Mouse (Mus musculus): Measurements from ENCODE around the gene Rhot2. TPM values are rescaled to one million over a fixed set of nuclear protein-coding genes. Genes with fewer than 3 reads are reported as not detected.

Rhot2 gene
- polyA plus RNA-seq (2015; fragmentation: Nextera tagmentation; extraction: Ambion mirVana) = 29.3 and 32.5 TPM in 2 replicates

DNA sequence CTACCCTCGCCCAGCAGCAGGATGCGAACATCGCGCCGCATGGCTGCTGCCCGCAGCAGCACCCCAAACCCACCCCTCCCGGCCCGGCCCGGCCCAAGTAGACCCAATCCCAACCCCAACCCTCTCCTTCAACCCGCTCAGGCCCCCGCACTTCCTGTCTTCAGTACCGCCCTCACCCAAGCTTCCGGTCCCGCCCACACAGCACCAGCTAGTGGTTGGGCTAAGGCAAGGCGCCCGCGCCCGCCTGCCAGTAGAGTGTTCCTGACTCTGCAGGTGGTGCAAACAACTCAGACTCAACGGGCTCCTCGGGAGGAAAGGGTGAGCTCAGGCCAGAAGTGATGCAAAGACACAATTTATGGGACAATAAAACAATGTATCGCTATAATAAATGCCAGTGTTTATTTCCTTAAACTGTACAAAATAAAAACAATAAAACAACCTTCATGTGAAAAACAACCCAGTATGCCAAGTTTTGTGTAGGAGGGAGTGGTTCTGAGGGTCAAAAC lies at the start of gene Rhot2:
TSS of gene Rhot2 (minus strand) at position 456 of the 506 bp plus-strand sequence.
- 0% methylated on average over 21 of the region's 21 CpGs for WGBS
- Histone ChIP-seq H3K9me3 (ENCODE audit: low read length) (no peaks in the 10 kb centered on the region), H3K4me3 (ENCODE audit: low read length) (peak within 1 kb of the TSS; percentile 75), H3K36me3 (ENCODE audit: insufficient read depth, low read length) (peaks cover 51% of the 10 kb centered on the region), H3K4me2 (replicated peaks; ENCODE audit: low read depth, low read length) (peak within 1 kb of the TSS; percentile 81), H3K27ac (ENCODE audit: low read length) (peak within 1 kb of the TSS; percentile 85), H3K9ac (replicated peaks; ENCODE audit: low read length) (peak within 1 kb of the TSS; percentile 77), H3K4me1 (ENCODE audit: insufficient read depth, low read length) (peaks cover 16% of the 10 kb centered on the region), H3K27me3 (ENCODE audit: insufficient read depth, low read length) (no peaks in the 10 kb centered on the region)
- ATAC-seq (ENCODE audit: low FRiP score, low TSS enrichment) = peak; percentile 94

DNA sequence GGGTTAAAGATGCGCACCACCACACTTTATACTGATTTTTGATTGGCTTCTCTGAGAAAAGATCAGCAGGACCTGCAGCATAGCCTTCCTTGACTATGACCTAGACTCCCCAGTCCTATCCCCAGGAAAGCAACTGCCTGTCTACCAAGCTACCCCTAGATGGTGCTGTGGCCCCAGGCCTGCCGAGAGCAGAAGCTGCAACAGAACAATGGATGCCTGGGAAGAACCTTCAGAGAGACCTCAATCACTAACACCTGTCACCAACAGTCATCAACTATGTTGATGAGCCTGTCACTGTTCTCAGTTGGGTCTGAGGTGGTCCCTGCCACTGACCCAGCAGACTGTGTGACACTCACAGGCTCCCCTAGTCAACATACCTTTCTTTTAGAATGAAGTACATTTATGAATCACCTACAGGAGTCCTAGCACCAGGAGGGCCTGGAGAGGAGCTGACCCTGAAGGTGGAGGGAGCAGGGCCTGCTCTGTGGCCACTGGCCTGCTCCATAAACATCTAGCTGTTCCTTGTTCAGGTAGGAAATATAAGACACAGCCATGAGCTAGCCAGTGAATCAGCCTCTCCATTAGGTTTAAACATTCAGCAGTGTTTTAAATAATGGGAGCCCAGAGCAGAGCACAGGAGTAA lies 49.4 kb upstream of the Rhot2 start:
- peaks cover 18% of the 10 kb centered on the region; the same call in 1 of the 2 replicates for H3K4me1 ChIP-seq (ENCODE audit: insufficient read depth, low read length)
- no peak overlapping the region for H3K9ac ChIP-seq (replicated peaks; ENCODE audit: low read length)
- H3K9me3 ChIP-seq (ENCODE audit: low read length) = no peaks in the 10 kb centered on the region
- no peak overlapping the region for H3K4me2 ChIP-seq (replicated peaks; ENCODE audit: low read depth, low read length)
- H3K27me3 ChIP-seq (ENCODE audit: insufficient read depth, low read length) = no peaks in the 10 kb centered on the region
- peak; percentile 80 for ATAC-seq (ENCODE audit: low FRiP score, low TSS enrichment)
- H3K36me3 ChIP-seq (ENCODE audit: insufficient read depth, low read length) = 0 out of 2 replicates have a peak, but pooled peaks cover 5% of the 10 kb centered on the region
- WGBS = 41% methylated on average over 2 of the region's 2 CpGs
- H3K27ac ChIP-seq (ENCODE audit: low read length) = peak overlapping the region; percentile 54; the same call in 1 of the 2 replicates
- no peak overlapping the region for H3K4me3 ChIP-seq (ENCODE audit: low read length)

DNA sequence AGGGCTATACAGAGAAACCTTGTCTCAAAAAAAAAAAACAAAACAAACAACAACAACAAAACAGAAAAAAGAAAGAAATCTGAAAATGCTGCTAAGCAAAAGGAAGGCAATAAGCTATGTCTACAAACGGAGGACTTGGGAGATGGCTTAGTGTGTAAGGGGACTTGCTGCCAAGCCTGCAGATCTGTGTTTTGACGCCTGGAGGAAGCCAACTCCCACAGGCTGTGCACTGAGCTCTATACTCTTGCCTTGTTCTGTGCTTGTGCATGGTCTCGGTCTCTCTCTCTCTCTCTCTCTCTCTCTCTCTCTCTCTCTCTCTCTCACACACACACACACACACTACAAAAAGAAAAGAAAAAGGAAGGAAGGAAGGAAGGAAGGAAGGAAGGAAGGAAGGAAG lies 44.2 kb upstream of the Rhot2 start:
- Histone ChIP-seq H3K9me3 (ENCODE audit: low read length) (no peaks in the 10 kb centered on the region), H3K4me1 (ENCODE audit: insufficient read depth, low read length) (no peaks in the 10 kb centered on the region), H3K36me3 (ENCODE audit: insufficient read depth, low read length) (peaks cover 26% of the 10 kb centered on the region), H3K9ac (replicated peaks; ENCODE audit: low read length) (no peak overlapping the region), H3K4me2 (replicated peaks; ENCODE audit: low read depth, low read length) (no peak overlapping the region), H3K27me3 (ENCODE audit: insufficient read depth, low read length) (no peaks in the 10 kb centered on the region), H3K27ac (ENCODE audit: low read length) (no peak overlapping the region), H3K4me3 (ENCODE audit: low read length) (no peak overlapping the region)
- ATAC-seq (ENCODE audit: low FRiP score, low TSS enrichment) = no peak
- WGBS = 81% methylated on average over 3 of the region's 3 CpGs

DNA sequence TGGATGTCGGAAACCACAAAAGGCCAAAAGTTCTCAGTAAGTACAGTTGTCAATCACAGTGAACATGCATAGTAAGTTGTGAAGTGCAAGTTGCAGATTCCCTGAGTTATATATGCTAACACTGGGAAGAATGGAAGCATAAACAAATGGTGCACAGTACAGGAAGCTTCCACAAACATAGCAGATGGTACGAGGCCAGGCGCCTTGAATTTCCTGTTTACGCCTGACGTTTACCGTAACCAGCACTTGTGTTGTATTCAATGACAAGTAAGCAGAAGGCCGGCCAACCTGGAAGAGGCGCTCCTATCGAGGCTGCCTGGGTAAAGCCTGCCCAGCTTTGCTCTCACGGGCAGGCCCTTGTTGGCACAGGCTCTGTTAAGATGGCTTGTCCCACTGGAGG lies 42.8 kb upstream of the Rhot2 start:
- no peak overlapping the region for H3K27ac ChIP-seq (ENCODE audit: low read length)
- H3K4me1 ChIP-seq (ENCODE audit: insufficient read depth, low read length) = no peaks in the 10 kb centered on the region
- whole genome bisulfite sequencing = 83% methylated on average over 10 of the region's 10 CpGs
- no peaks in the 10 kb centered on the region for H3K27me3 ChIP-seq (ENCODE audit: insufficient read depth, low read length)
- no peak overlapping the region for H3K4me2 ChIP-seq (replicated peaks; ENCODE audit: low read depth, low read length)
- no peaks in the 10 kb centered on the region for H3K9me3 ChIP-seq (ENCODE audit: low read length)
- no peak overlapping the region for H3K4me3 ChIP-seq (ENCODE audit: low read length)
- peaks cover 39% of the 10 kb centered on the region for H3K36me3 ChIP-seq (ENCODE audit: insufficient read depth, low read length)
- no peak overlapping the region for H3K9ac ChIP-seq (replicated peaks; ENCODE audit: low read length)
- no peak for ATAC-seq (ENCODE audit: low FRiP score, low TSS enrichment)

DNA sequence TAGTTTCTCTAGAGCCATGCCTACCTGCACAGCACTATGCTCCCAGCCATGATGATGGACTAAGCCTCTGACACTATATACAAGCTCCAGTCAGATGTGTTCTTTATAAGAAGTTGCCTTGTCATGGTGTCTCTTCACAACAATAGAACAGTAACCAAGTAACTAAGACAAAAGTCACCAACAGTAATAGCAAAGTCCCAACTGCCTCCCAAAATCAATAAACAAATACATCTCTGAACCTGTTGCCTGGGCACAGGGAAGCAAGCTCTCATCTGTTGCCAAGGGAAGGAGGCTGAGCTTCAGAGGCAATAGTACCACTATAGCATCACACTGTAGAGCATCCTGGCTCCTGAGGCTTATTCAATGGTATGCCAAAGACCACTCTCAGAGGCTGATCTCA lies 42.2 kb upstream of the Rhot2 start:
- Histone ChIP-seq H3K27ac (ENCODE audit: low read length) (no peak overlapping the region), H3K9me3 (ENCODE audit: low read length) (no peaks in the 10 kb centered on the region), H3K36me3 (ENCODE audit: insufficient read depth, low read length) (peaks cover 41% of the 10 kb centered on the region), H3K4me3 (ENCODE audit: low read length) (no peak overlapping the region), H3K9ac (replicated peaks; ENCODE audit: low read length) (no peak overlapping the region), H3K4me2 (replicated peaks; ENCODE audit: low read depth, low read length) (no peak overlapping the region), H3K27me3 (ENCODE audit: insufficient read depth, low read length) (no peaks in the 10 kb centered on the region), H3K4me1 (ENCODE audit: insufficient read depth, low read length) (no peaks in the 10 kb centered on the region)
- ATAC-seq (ENCODE audit: low FRiP score, low TSS enrichment) = no peak

DNA sequence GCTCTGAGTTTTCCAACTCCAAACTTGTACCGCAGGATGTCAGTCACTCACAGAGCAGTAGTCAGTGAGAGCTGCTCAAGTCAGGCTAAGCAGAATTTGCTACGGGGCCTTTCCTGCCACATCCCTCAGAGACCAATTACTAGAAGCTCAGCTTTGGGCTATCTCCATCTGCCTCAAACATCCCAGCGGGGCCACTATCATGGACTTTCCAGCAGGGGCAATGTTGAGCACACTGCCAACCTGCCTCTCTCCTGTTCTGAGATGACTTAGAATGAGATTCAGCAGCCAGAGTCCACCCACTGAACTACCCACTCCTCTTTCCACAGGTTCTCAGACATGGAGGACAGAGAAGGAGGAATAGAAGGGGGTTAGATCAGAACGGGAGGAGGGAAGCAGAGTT lies 41.0 kb upstream of the Rhot2 start:
- Histone ChIP-seq H3K27me3 (ENCODE audit: insufficient read depth, low read length) (no peaks in the 10 kb centered on the region), H3K9ac (replicated peaks; ENCODE audit: low read length) (no peak overlapping the region), H3K9me3 (ENCODE audit: low read length) (no peaks in the 10 kb centered on the region), H3K36me3 (ENCODE audit: insufficient read depth, low read length) (peaks cover 41% of the 10 kb centered on the region), H3K27ac (ENCODE audit: low read length) (no peak overlapping the region), H3K4me3 (ENCODE audit: low read length) (no peak overlapping the region), H3K4me2 (replicated peaks; ENCODE audit: low read depth, low read length) (no peak overlapping the region), H3K4me1 (ENCODE audit: insufficient read depth, low read length) (peaks cover 12% of the 10 kb centered on the region)
- 72% methylated on average over 4 of the region's 4 CpGs for WGBS
- no peak for ATAC-seq (ENCODE audit: low FRiP score, low TSS enrichment)

DNA sequence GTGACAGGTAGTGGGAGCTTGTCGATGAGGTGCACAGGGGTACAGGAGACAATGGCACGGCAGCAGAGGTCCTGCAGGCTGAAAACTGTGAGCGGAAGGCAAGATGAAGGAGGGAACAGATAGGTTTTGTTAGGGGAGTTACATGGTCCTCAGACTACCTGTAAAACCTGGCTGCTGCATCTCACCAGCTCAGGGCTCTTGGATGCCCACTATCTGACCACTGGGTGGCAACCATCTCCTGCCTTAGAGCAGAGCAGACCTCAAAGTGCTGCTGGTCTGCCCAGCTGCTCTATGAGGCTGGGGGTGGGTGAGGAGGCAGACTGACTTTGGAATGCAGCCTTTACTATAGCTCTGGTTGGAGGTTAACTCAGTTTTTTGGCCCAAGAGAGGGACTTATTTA lies 39.2 kb upstream of the Rhot2 start:
- H3K4me2 ChIP-seq (replicated peaks; ENCODE audit: low read depth, low read length) = no peak overlapping the region
- ATAC-seq (ENCODE audit: low FRiP score, low TSS enrichment) = no peak
- H3K9ac ChIP-seq (replicated peaks; ENCODE audit: low read length) = no peak overlapping the region
- no peak overlapping the region for H3K4me3 ChIP-seq (ENCODE audit: low read length)
- H3K36me3 ChIP-seq (ENCODE audit: insufficient read depth, low read length) = peaks cover 41% of the 10 kb centered on the region
- H3K27ac ChIP-seq (ENCODE audit: low read length) = no peak overlapping the region
- H3K27me3 ChIP-seq (ENCODE audit: insufficient read depth, low read length) = no peaks in the 10 kb centered on the region
- WGBS = 94% methylated on average over 3 of the region's 3 CpGs
- H3K9me3 ChIP-seq (ENCODE audit: low read length) = no peaks in the 10 kb centered on the region
- H3K4me1 ChIP-seq (ENCODE audit: insufficient read depth, low read length) = peaks cover 22% of the 10 kb centered on the region

DNA sequence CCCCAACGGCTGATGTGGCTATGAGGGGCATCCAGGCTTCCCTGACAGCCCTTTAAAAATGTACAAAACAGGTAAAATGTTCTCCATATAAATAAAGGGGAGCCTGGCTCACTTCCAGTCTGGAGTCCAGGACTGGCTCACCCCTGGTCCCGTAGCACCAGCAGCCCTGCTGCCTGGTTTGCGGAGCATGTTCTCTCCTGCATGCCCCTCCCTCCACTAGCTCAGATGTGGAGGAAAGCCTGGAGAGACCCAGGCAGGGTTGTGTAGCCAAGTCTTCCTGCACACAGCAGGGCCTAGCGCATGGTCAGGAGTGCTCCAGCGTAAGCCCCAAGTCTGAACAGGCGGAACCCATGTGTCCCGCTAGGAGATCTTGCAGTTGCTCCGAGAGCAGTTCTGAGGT lies 38.6 kb upstream of the Rhot2 start:
- Histone ChIP-seq H3K36me3 (ENCODE audit: insufficient read depth, low read length) (peaks cover 40% of the 10 kb centered on the region), H3K9me3 (ENCODE audit: low read length) (no peaks in the 10 kb centered on the region), H3K4me2 (replicated peaks; ENCODE audit: low read depth, low read length) (no peak overlapping the region), H3K27ac (ENCODE audit: low read length) (no peak overlapping the region), H3K4me1 (ENCODE audit: insufficient read depth, low read length) (peaks cover 22% of the 10 kb centered on the region), H3K4me3 (ENCODE audit: low read length) (no peak overlapping the region), H3K27me3 (ENCODE audit: insufficient read depth, low read length) (no peaks in the 10 kb centered on the region), H3K9ac (replicated peaks; ENCODE audit: low read length) (no peak overlapping the region)
- 82% methylated on average over 8 of the region's 8 CpGs for WGBS
- ATAC-seq (ENCODE audit: low FRiP score, low TSS enrichment) = no peak

DNA sequence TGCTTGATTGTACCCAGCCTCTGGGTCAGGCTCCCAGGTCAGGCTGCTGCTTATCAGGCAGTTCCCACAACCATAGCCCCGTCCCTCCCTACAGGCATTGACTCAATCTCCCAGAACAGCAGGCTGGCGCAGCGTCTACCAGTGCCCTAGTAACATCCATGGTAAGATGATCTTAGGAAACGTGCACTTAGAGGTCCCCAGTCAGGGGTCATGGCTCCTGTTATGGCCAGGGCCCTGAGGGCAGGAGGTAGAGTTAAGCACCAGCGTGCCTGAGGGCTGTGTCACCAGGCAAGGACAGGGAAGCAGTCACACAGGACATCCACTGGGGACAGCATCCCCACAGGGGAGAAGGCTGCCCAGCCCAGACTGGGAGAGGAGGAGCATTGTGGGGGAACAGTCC lies 37.7 kb upstream of the Rhot2 start:
- 23% methylated on average over 5 of the region's 5 CpGs for WGBS
- H3K4me3 ChIP-seq (ENCODE audit: low read length) = no peak overlapping the region
- H3K27me3 ChIP-seq (ENCODE audit: insufficient read depth, low read length) = no peaks in the 10 kb centered on the region
- no peak overlapping the region for H3K4me2 ChIP-seq (replicated peaks; ENCODE audit: low read depth, low read length)
- peaks cover 22% of the 10 kb centered on the region for H3K4me1 ChIP-seq (ENCODE audit: insufficient read depth, low read length)
- H3K9ac ChIP-seq (replicated peaks; ENCODE audit: low read length) = no peak overlapping the region
- no peak overlapping the region for H3K27ac ChIP-seq (ENCODE audit: low read length)
- H3K9me3 ChIP-seq (ENCODE audit: low read length) = no peaks in the 10 kb centered on the region
- no peak for ATAC-seq (ENCODE audit: low FRiP score, low TSS enrichment)
- H3K36me3 ChIP-seq (ENCODE audit: insufficient read depth, low read length) = peaks cover 35% of the 10 kb centered on the region

DNA sequence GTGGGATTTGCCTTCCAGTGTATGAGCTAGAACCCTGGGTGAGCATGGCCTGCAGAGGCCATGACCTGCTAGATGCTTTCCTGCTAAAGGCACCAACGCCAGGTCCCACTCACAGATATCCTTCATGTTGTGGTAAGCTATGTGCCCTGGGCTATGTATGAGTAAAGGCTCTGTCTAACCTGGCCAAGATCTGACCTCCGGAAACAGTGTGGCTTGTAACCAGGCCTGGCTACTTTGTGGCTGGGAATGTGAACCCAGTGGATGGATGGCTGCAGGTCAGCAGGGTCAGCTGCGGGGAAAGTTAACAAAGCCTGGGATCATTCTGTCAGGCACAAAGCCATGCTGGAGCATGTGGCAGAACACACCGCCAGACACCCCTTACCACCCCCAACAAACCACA lies 37.0 kb upstream of the Rhot2 start:
- no peak overlapping the region for H3K4me2 ChIP-seq (replicated peaks; ENCODE audit: low read depth, low read length)
- H3K9me3 ChIP-seq (ENCODE audit: low read length) = no peaks in the 10 kb centered on the region
- H3K27ac ChIP-seq (ENCODE audit: low read length) = peak overlapping the region; percentile 28; the same call in 1 of the 2 replicates
- ATAC-seq (ENCODE audit: low FRiP score, low TSS enrichment) = no peak
- H3K9ac ChIP-seq (replicated peaks; ENCODE audit: low read length) = 0 out of 2 replicates have a peak overlapping the region, but pooled peaks have one; percentile 8
- H3K36me3 ChIP-seq (ENCODE audit: insufficient read depth, low read length) = peaks cover 35% of the 10 kb centered on the region
- peaks cover 26% of the 10 kb centered on the region for H3K4me1 ChIP-seq (ENCODE audit: insufficient read depth, low read length)
- 32% methylated on average over 4 of the region's 4 CpGs for WGBS
- no peak overlapping the region for H3K4me3 ChIP-seq (ENCODE audit: low read length)
- H3K27me3 ChIP-seq (ENCODE audit: insufficient read depth, low read length) = no peaks in the 10 kb centered on the region

Measured in kidney, embryonic 16.5 days (tissue).